36 mouse cellular contexts compared by ENCODE assay signal in genomic region chr5:14947482-14948198, GRCm38 (mm10). TPM values are rescaled to one million over a fixed set of nuclear protein-coding genes. Genes with fewer than 3 reads are reported as not detected.
DNase-seq lines count a peak whose midpoint lies in the region; ATAC-seq and TF ChIP-seq lines count a peak whose summit lies in the region.
"Not testable (repeated sequence)": the region's sequence is repeated elsewhere in the genome, so short reads cannot be mapped to it uniquely, and the experiment has no call there.
"Had no signal": no experiment of that assay in that cellular context is flagged by ENCODE, and none has a peak within 500 bp of the region (broad histone marks: within the 10 kb centered on the region; RNA-seq: fewer than 3 reads in every experiment).

No protein-coding gene starts in this region.

- H3K4me2 ChIP-seq in midbrain, postnatal 0 days (ENCODE audit: low read depth, low read length, poor library complexity, severe bottlenecking): not testable (repeated sequence)

- not testable (repeated sequence) for H3K27me3 ChIP-seq in midbrain, postnatal 0 days (ENCODE audit: insufficient read depth, low read length)

- ATAC-seq in midbrain, postnatal 0 days (ENCODE audit: low FRiP score): not testable (repeated sequence)

- H3K27ac ChIP-seq in left cerebral cortex, adult 2 months; midbrain, postnatal 0 days (ENCODE audit: low read depth, low read length): not testable (repeated sequence)

- H3K4me1 ChIP-seq in midbrain, postnatal 0 days (ENCODE audit: insufficient read depth, low read length): not testable (repeated sequence)

- H3K9ac ChIP-seq in midbrain, postnatal 0 days (replicated peaks; ENCODE audit: low read length, poor library complexity, severe bottlenecking): not testable (repeated sequence)

- DNase-seq in R1 (ENCODE audit: low read depth, low spot score): peak; percentile 10
- peak; percentile 23 for DNase-seq in brain, adult 2 months (ENCODE audit: low read depth, low spot score)
- DNase-seq in heart, adult 11 months: peak; percentile 77
- peak; percentile 10 for DNase-seq in kidney, adult 18-20 months
- DNase-seq in kidney, postnatal 25 days: peak; percentile 35 to 36
- not testable (repeated sequence) for DNase-seq in left cerebral cortex, adult 2 months (ENCODE audit: extremely low spot score in 1 of 2, low spot score in 2 of 2); midbrain, postnatal 0 days (ENCODE audit: low spot score)

- 58% methylated on average over 4 of the region's 4 CpGs for WGBS in midbrain, postnatal 0 days

- intact Hi-C loops in left cerebral cortex, adult 2 months (cut with DNase I): not testable (repeated sequence)

- not testable (repeated sequence) for H3K4me3 ChIP-seq in left cerebral cortex, adult 2 months; midbrain, postnatal 0 days (ENCODE audit: low read depth, low read length)

- H3K36me3 ChIP-seq in midbrain, postnatal 0 days (ENCODE audit: insufficient read depth, low read length): not testable (repeated sequence)

- TF ChIP-seq CTCF in left cerebral cortex, adult 2 months (IDR thresholded peaks at IDR 0.05): peak; percentile 32
- TF ChIP-seq CTCF in midbrain, postnatal 0 days (IDR thresholded peaks at IDR 0.05): peak; percentile 29; the same call in 1 of the 2 replicates

- not testable (repeated sequence) for H3K9me3 ChIP-seq in midbrain, postnatal 0 days (ENCODE audit: low read length)

RNA-seq across cellular contexts. Expression of gene Speer4e, which starts 9.4 kb away (rescaled TPM):
- not detected for total RNA-seq in left cerebral cortex, adult 2 months (2021)
- not detected in 2 replicates for total RNA-seq in midbrain, postnatal 0 days (2014; rRNA removed)
- polyA plus RNA-seq in midbrain, postnatal 0 days (2015; fragmentation: Nextera tagmentation; extraction: Ambion mirVana): not detected in 2 replicates
- total RNA-seq: adrenal gland, adult 18-20 months; adrenal gland, postnatal 4 days; CH12.LX; common myeloid progenitor, adult 5-6 weeks; gastrocnemius, adult 2 months; gastrocnemius, postnatal 36 days; heart, adult 2 months; heart, postnatal 10 days; layer of hippocampus, postnatal 14 days; left cerebral cortex, adult 8-10 months; left cerebral cortex, postnatal 4 days had no signal
- polyA plus RNA-seq: C2C12; embryonic facial prominence, embryonic 14.5 days; erythroblast, embryonic 14.5 days; forebrain, embryonic 11.5 days; forebrain, embryonic 16.5 days; heart, adult 2 months; heart, embryonic 13.5 days; hindbrain, embryonic 10.5 days; hindbrain, embryonic 15.5 days; intestine, embryonic 14.5 days; kidney, embryonic 14.5 days; large intestine, adult 2 months; limb, embryonic 14.5 days; liver, embryonic 12.5 days; liver, postnatal 0 days; midbrain, embryonic 14.5 days; neural tube, embryonic 15.5 days; thymus, adult 2 months had no signal

RNA-seq across cellular contexts. Expression of gene Gm10354, which starts 31.1 kb away (rescaled TPM):
- not detected for total RNA-seq in left cerebral cortex, adult 2 months (2021)
- not detected in 2 replicates for total RNA-seq in midbrain, postnatal 0 days (2014; rRNA removed)
- polyA plus RNA-seq in midbrain, postnatal 0 days (2015; fragmentation: Nextera tagmentation; extraction: Ambion mirVana): not detected in 2 replicates
- total RNA-seq: adrenal gland, adult 18-20 months; adrenal gland, postnatal 4 days; CH12.LX; common myeloid progenitor, adult 5-6 weeks; ES-E14; gastrocnemius, adult 2 months; gastrocnemius, postnatal 36 days; heart, adult 2 months; heart, postnatal 10 days; layer of hippocampus, postnatal 14 days; left cerebral cortex, adult 8-10 months; left cerebral cortex, postnatal 4 days had no signal
- polyA plus RNA-seq: embryonic facial prominence, embryonic 14.5 days; erythroblast, embryonic 14.5 days; forebrain, embryonic 11.5 days; forebrain, embryonic 16.5 days; heart, adult 2 months; heart, embryonic 13.5 days; hindbrain, embryonic 10.5 days; hindbrain, embryonic 15.5 days; intestine, embryonic 14.5 days; kidney, embryonic 14.5 days; large intestine, adult 2 months; limb, embryonic 14.5 days; liver, embryonic 12.5 days; liver, postnatal 0 days; midbrain, embryonic 14.5 days; neural tube, embryonic 15.5 days; thymus, adult 2 months had no signal

RNA-seq across cellular contexts. Expression of gene Gm9758, which starts 32.9 kb away (rescaled TPM):
- total RNA-seq in left cerebral cortex, adult 2 months (2021): not detected
- not detected in 2 replicates for total RNA-seq in midbrain, postnatal 0 days (2014; rRNA removed)
- not detected in 2 replicates for polyA plus RNA-seq in midbrain, postnatal 0 days (2015; fragmentation: Nextera tagmentation; extraction: Ambion mirVana)
- total RNA-seq: adrenal gland, adult 18-20 months; adrenal gland, postnatal 4 days; CH12.LX; common myeloid progenitor, adult 5-6 weeks; ES-E14; gastrocnemius, adult 2 months; gastrocnemius, postnatal 36 days; heart, adult 2 months; heart, postnatal 10 days; layer of hippocampus, postnatal 14 days; left cerebral cortex, adult 8-10 months; left cerebral cortex, postnatal 4 days had no signal
- polyA plus RNA-seq: C2C12; embryonic facial prominence, embryonic 14.5 days; erythroblast, embryonic 14.5 days; forebrain, embryonic 11.5 days; forebrain, embryonic 16.5 days; heart, adult 2 months; heart, embryonic 13.5 days; hindbrain, embryonic 10.5 days; hindbrain, embryonic 15.5 days; intestine, embryonic 14.5 days; kidney, embryonic 14.5 days; large intestine, adult 2 months; limb, embryonic 14.5 days; liver, embryonic 12.5 days; liver, postnatal 0 days; midbrain, embryonic 14.5 days; neural tube, embryonic 15.5 days; thymus, adult 2 months had no signal
